Mouse (Mus musculus) spleen, postnatal 36 days (tissue): ENCODE measurements around the gene Snrpd3.
"Not testable (repeated sequence)": the region's sequence is repeated elsewhere in the genome, so short reads cannot be mapped to it uniquely, and the experiment has no call there.

Source experiments
- DNase-seq, 2 experiments: peaks; one replicate each; pipeline ENCODE4 v3.0.0; 2022; ENCODE audit warnings: low spot score in 2 of 2, mixed read lengths in 1 of 2

Snrpd3 gene

GRCm38 (mm10) chr10:75501641-75502040 is 15.7 kb upstream of the Snrpd3 start:
- no peak for DNase-seq

- DNase-seq, result no peak
These were observed 13.7 kb upstream of the Snrpd3 start for GRCm38 (mm10) chr10:75503692-75504091.

DNA sequence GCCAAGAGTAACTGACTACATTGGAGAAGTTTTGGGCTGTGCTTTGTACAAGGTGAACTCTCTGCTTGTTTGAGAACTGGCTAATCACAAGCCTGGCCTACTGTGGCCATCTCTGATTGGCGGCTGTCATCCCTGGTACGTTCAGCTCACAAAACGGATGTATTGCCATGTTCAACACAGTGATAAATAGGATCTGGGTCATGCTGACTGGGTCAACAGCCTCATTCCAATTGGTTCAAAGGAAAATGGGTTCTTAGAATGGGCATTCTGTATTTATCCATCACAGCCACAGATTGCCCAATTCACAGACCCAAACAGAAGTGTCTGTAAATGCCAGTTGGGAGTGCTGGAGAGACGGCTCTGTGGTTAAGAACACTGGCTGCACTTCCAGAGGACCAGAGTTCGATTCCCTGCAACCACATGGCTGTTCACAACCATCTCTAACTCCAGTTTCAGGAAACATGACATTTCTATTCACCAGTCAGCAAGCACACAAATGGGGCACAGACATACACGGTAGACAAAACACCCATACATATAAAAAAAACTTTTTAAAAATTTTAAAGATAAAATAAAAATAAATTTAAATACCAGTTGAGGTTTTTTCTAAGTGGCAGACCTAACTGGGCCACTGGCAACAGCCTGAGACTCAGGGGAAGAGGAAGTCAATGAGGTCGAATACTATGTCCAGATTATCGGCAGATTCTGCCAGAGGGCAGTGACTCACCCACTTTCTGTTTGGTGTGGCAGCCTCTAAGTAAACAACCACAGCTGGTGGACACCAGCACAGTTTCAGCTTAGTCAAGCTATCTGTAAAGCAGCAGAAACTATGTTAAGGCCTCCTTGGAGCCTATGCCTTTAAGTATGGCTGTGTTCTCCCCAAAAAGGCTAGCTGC is 12.9 kb upstream of the Snrpd3 start:
- peak; percentile 34 to 41 for DNase-seq

DNA sequence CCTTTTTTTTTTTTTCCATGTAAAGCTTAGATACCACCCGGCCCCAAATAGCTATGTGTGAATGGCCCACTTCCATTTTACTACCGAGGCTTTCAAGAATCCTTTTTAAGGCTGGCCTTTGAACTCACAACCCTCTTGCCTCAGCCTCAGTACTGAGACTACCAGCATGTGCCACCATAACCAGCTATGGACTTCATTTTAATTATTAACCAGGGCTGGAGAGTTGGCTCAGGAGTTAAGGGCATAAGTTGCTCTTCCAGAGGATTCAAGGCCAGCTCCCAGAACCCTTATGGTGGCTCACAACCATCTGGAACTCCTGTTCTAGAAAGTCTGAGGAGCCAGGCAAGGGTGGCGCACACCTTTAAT is 12.2 kb upstream of the Snrpd3 start:
- DNase-seq, result no peak

DNA sequence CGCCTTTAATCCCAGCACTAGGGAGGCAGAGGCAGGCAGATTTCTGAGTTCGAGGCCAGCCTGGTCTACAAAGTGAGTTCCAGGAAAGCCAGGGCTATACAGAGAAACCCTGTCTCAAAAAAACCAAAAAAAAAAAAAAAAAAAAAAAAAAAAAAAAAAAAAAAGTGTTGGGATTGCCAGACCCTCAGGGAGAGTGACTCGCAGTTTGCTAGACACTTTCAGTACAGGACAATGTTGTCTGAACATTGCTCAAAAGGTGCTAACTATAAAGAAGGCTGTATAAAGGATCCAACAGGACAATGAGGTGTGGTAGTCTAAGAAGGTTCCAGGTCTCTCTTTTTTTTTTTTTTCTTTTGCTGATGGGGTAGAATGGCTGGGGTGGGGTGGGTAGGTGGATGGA is 11.4 kb upstream of the Snrpd3 start:
- not testable (repeated sequence) for DNase-seq

- no peak for DNase-seq
These were observed 6.9 kb upstream of the Snrpd3 start for GRCm38 (mm10) chr10:75510446-75510845.

- no peak for DNase-seq
These were observed 6.3 kb upstream of the Snrpd3 start for GRCm38 (mm10) chr10:75511060-75511459.

- DNase-seq, result no peak
These were observed 5.5 kb upstream of the Snrpd3 start for GRCm38 (mm10) chr10:75511897-75512296.

DNA sequence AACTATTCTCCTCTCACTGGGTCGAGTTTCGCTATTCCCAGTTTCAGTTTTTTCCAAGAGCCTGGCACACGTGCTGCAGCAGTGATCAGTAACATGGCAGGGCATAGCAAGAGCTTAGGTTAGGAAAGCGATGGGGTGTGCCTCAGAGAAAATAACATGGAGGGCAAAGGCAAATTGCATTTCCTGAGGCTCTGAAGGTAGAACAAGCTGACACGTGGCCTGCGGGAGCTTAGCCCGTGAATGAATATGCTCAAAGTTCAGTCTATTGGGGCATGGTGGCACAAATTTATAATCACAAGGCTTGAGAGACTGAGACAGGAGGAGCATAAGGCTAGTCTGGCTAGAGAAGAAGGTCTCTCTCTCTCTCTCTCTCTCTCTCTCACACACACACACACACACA is 4.6 kb upstream of the Snrpd3 start:
- no peak for DNase-seq

DNA sequence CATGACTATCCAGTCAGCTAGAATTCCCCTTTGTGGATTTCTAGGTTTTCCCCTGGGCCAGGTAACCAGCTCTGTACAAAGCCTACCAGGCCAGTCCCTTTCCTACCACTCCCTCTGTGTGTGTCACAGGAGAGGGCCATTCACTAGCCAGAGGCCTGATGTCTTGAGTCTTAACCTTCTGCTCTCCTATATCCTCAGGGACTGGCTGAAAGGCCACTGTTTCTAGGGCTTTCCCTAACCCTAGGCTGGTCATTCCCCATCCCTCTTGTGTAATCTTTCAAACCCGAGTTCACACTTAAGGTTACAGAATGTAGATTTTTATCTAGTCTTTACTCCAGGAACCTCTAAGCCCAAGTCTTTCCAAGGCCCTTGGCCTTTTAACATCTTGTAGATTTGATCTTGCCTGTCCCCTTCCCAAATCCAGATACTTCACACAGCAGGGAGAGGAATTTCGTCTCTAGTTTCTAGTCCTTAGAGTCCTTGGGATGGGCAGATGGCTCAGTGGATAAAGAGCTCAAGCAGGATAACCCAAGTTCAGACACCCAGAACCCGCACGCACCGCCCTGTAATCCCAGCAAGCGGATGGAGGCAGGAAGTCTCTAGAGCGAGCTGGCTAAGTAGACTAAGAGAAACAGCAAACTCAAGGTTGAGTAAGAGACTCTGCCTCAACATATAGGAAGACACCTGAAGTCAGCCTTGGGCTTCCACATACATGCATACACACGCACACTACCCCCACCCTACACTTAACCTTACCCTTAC is 3.9 kb upstream of the Snrpd3 start:
- no peak for DNase-seq

DNA sequence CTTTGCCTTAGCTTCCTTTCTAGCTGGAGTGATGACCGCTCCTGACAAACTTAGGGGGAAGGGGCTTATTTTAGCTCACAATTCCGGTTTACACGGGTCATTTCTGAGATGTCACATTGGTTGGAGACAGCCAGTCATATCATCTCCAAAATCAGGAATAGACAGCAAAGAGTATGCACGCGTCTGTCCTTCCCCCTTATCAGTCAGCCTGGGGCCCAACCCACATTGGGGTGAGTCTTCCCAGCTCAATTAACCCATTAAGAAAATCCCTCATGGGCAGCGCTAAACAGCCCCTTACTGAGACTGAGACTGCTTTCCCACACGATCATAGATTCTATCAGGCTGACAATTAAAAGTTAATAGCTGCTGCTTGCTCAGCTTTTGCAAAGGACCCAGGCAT is 3.0 kb upstream of the Snrpd3 start:
- peak; percentile 26 to 52 for DNase-seq

GRCm38 (mm10) chr10:75515216-75516037 is 1.9 kb upstream of the Snrpd3 start:
- DNase-seq, result peak; percentile 57 to 76

DNA sequence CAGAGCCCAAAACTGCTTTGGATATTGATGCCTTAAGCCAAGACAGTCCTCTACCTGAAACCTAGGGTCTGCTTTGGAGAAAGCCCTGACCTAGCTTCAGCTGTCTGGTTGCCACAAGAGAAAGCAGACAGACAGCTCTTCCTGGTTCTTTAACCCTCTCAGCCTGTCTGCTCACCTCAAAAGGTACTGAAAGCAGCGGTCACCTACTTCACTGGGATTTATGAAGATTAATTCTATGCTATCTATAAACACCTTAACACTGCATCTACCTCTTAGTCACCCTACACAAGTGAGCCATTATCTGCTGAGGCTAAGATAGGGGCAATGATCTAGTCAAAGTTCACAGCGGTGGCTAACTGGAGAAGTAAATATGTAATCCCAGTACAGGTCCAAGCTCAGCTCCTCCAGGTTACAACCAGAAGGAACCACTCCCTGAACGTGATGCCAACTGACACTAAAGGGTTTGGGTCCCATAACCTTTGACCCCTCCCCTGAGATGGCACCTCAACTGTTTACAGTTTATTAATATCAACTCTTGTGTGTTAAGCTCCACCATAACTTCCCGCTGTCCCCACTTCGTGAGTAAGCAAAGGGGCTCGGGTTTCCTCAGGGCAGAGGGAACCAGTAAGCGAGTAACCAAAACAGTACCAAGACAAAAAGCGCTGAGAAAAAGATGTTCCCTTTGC is 1.2 kb upstream of the Snrpd3 start:
- DNase-seq, result peak in 1 of 2 experiments; percentile 26

GRCm38 (mm10) chr10:75516724-75517072 is 653 bp upstream of the Snrpd3 start:
- DNase-seq, result no peak

DNA sequence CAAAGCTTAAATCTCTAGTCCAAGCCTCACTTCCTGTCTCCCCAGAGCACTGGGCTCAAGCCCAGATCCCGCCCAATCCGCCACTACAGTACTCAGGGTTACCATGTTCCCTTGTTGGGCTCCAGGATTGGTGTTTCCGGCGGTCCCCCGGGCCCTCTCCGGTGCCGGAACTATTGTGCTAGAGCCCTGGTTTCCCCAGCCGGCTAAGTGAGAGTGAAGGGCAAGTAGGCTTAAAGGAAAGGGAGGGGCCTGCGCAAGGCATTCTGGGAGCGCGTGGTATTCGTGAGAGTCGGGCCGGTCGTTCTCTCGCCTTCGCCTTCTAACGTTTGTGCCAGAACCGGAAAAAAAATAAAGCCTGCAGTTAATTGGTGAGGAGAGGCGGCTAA is 400 bp downstream of the Snrpd3 start, which contains the start of gene Gucd1:
Gene Gucd1 (minus strand): TSS at position 215 of the 386 bp plus-strand sequence.
- peak; percentile 92 to 95 for DNase-seq

DNA sequence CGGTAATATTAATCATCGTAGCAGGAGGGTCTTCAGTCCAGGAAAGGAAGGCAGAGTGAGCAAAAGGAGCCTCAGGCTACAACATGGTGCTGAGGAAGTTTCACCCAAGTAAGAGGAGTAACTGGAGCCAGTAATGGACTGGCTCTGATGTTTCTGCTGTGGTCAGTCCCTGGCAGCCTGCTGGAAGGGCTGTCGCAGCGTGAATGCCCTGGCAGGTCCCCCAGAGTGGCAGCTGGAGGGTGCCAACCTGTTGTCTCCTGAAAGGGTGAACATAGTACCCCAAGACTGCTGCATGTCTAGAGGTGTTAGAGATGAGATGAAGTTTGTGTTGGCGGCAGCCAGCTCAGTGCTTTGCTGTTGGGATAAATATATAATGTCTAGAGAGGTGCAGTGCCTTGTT is 3.2 kb downstream of the Snrpd3 start:
- no peak for DNase-seq

GRCm38 (mm10) chr10:75521643-75522042 is 4.3 kb downstream of the Snrpd3 start:
- no peak for DNase-seq

GRCm38 (mm10) chr10:75525450-75525849 is 8.1 kb downstream of the Snrpd3 start:
- DNase-seq, result not testable (repeated sequence)

DNA sequence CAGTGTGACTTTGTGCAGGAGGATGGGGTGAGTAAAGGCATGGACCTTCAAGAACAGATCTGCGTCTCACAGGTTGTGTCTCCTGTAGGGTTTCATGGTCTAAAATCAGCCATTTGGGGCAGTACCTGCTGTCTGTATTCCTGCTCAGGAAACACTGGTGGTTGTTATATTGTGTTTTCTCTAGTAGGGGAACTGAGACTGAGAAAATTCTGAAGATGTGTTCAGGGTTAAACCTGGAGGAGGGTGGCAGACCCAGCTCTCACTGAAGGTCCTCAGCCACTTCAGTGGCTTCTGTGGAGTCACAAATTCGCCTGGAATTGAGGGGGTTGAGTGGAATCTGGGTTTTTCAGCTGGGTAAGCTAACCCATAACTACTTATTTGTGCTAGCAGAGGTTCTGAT is 13.0 kb downstream of the Snrpd3 start:
- DNase-seq, result no peak

GRCm38 (mm10) chr10:75531532-75532090 is 14.3 kb downstream of the Snrpd3 start:
- DNase-seq, result no peak

DNA sequence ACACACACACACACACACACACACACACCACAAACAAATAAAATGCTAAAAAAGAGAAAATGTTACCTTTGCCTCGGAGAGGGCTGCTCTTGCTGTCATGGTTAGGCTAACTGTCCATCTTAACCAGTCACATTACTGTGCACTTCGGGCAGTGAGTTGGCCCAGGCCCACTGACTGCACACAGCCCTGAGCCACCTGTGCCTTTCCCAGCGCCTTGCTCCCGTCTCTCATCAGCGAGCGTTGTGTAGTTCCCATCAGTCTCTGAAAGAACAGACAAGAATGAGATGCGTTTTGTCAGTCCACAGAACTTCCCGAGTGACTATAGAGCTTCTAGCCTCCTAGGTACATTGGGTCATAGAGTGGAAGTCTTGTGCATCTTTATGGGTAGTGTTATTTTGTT is 16.9 kb downstream of the Snrpd3 start:
- DNase-seq, result no peak
